Mouse (Mus musculus) adrenal gland, postnatal 0 days (tissue): ENCODE results near the gene Hist1h4c. TPM values are rescaled to one million over a fixed set of nuclear protein-coding genes. Genes with fewer than 3 reads are reported as not detected.

Source experiments
- microRNA-seq: library from miRNA; unstranded; fragments of <30 nt; microRNA quantifications from one replicate; pipeline ENCODE4, GENCODE M21; 2016; ENCODE audit warnings: borderline replicate concordance; ENCODE audit not compliant: insufficient number of aligned reads
- polyA plus RNA-seq: library from polyadenylated mRNA; unstranded; fragments of >200 nt; fragmentation: Nextera tagmentation; extraction: Ambion mirVana; gene quantifications from 2 replicates; pipeline ENCODE4 v1.2.1, GENCODE M21; 2015

The Hist1h4c gene
- polyA plus RNA-seq = 3.9 and 5.8 TPM in 2 replicates

GRCm38 (mm10) chr13:23698300-23698693 lies at the start of gene Hist1h4c:
Hist1h4c (minus strand) TSS chr13:23698454.

DNA sequence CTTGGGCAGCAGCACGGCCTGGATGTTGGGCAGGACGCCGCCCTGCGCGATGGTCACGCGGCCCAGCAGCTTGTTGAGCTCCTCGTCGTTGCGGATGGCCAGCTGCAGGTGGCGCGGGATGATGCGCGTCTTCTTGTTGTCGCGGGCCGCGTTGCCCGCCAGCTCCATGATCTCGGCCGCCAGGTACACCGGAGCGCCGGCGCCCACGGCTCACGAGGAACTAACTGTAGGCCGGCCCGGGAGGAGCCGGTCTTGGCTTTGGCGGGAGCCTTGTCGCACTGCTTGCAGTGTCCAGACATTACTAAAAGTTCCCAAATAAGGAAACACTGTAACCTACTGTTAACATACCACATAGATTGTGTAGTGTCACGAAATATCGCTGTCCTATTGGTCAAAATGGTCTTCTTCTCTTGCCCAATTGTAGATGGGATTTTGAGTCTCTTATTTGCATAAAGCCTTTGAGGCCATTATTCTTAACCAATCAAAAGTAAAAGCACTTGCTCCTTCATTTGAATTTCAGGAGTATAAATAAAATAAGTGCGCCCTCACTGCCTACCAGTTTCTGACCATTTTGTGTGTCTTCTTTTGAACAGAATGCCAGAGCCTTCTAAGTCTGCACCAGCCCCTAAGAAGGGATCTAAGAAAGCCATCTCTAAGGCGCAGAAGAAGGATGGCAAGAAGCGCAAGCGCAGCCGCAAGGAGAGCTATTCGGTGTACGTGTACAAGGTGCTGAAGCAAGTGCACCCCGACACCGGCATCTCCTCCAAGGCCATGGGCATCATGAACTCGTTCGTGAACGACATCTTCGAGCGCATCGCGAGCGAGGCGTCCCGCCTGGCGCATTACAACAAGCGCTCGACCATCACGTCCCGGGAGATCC lies 48.2 kb upstream of the Hist1h4c start, which contains the start of gene Hist1h2bb:
TSS of gene Hist1h2bb (plus strand) at position 534 of the 880 bp plus-strand sequence.

GRCm38 (mm10) chr13:23745381-23746161 lies 47.3 kb upstream of the Hist1h4c start, which contains the start of gene Hist1h3c:
Hist1h3c (minus strand) TSS chr13:23745602.

GRCm38 (mm10) chr13:23738677-23739068 lies 40.4 kb upstream of the Hist1h4c start, which contains the start of gene Hist1h1c:
Hist1h1c (plus strand) TSS chr13:23738808.

DNA sequence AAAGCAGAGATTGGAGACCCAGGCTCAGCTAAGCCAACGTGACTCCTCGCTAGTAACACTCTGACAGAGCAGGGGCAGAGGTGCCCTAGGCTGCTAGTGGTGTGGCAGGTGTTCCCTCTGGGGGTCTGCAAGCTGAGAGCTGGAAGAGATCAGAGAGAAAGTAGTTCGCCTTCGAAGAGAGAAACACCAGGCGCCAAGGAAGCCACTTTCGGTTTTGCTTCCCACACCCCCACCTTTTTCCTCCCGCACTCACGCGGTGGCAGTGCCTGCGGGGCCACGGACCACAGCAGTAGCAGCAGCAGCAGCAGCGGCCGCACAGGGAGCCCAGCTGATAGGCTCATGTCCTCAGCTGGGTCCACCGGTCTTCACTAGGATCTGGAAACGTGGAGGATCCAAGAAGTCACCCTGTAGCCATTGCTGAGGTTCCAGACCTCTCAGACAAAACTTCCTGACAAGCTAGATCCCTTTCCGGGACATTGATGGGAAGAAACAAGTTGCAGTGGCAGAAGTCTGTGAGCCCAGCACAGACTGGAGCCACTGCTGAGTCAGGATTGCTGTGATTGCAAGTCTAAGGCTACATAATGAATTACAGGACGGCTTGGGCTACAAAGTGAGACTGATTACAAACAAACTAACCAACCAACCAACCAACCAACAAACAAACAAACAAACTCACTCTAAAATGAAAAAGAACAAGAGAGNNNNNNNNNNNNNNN lies 12.3 kb upstream of the Hist1h4c start, which contains the start of gene Hfe:
TSS of gene Hfe (minus strand) at position 481 of the 716 bp plus-strand sequence.

DNA sequence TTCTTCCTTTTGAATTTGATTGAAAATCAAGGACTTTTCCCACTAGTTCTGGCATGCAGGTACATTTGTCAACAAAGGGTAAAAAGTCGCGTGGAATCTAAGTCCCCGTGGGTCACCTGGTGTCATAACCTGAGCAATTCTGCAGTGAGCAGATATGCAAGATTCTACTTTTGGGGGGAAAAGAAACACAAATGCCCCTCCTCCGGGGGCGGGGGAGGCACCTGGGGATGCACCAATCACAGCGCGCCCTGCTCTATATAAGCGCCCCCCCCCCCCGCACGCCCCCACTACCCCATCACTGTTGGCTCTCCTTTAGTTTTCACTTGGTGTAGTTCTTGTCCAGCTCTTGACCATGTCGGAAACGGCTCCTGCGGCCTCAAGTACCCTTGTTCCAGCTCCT lies 2.7 kb downstream of the Hist1h4c start, which contains the start of gene Hist1h1t:
TSS of gene Hist1h1t (plus strand) at position 301 of the 400 bp plus-strand sequence.

DNA sequence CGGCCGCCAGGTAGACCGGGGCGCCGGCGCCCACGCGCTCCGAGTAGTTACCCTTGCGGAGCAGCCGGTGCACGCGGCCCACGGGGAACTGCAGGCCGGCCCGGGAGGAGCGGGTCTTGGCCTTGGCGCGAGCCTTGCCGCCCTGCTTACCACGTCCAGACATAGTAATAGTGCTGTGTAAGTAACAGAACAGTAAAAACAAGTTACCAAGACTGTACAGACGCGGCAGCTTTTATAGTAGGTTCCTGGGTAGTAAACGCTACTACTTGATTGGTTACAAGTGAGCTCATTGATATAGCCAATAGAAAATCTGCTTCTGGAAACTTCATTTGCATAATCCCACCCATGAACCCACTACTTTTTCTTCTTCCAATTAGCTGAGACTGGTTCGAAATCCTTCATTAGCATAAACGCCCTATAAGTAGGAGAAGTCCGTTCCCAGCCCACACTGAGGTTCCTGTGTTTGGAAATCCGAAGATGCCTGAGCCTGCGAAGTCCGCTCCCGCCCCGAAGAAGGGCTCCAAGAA lies 14.4 kb downstream of the Hist1h4c start, which contains the start of the genes Hist1h2ac and Hist1h2bc:
TSS of gene Hist1h2ac (minus strand) at position 194 of the 527 bp plus-strand sequence.
TSS of gene Hist1h2bc (plus strand) at position 445 of the 527 bp plus-strand sequence.

Small RNAs within 50 kb of the gene (microRNA-seq; reads per million reads assigned to microRNA genes)
- gene Gm44314 = not detected
- gene Gm44350 = not detected

Other genes starting within 250 kb of the Hist1h4c start
- gene Btn1a1, start 232.6 kb downstream of the Hist1h4c start, polyA plus RNA-seq = 0.06 and 0.30 TPM in 2 replicates
- gene Btn2a2, start 209.6 kb downstream of the Hist1h4c start, polyA plus RNA-seq = 0.30 TPM in 1 of 2 replicates, not detected in the other
- 11.5 and 11.7 TPM in 2 replicates for gene Hist1h4h, start 167.4 kb downstream of the Hist1h4c start, polyA plus RNA-seq
- gene Hist1h2af, start 164.5 kb downstream of the Hist1h4c start, polyA plus RNA-seq = 3.9 and 7.2 TPM in 2 replicates
- gene Hist1h3g, start 163.0 kb downstream of the Hist1h4c start, polyA plus RNA-seq = 1.4 and 1.9 TPM in 2 replicates
- 0.24 and 0.48 TPM in 2 replicates for gene Hist1h2bh, start 155.1 kb downstream of the Hist1h4c start, polyA plus RNA-seq
- 0.75 and 0.84 TPM in 2 replicates for gene Hist1h3f, start 154.4 kb downstream of the Hist1h4c start, polyA plus RNA-seq
- gene Hist1h4f, start 146.8 kb downstream of the Hist1h4c start, polyA plus RNA-seq = not detected in 2 replicates
- 0.26 and 0.41 TPM in 2 replicates for gene Hist1h1d, start 145.2 kb downstream of the Hist1h4c start, polyA plus RNA-seq
- gene Hist1h3e, start 136.1 kb downstream of the Hist1h4c start, polyA plus RNA-seq = 3.7 and 4.0 TPM in 2 replicates
- gene Hist1h2ae, start 127.2 kb downstream of the Hist1h4c start, polyA plus RNA-seq = 38.1 and 43.6 TPM in 2 replicates
- gene Hist1h2bg, start 127.1 kb downstream of the Hist1h4c start, polyA plus RNA-seq = 2.6 and 5.2 TPM in 2 replicates
- 0.86 and 1.0 TPM in 2 replicates for gene Hist1h2bf, start 124.3 kb downstream of the Hist1h4c start, polyA plus RNA-seq
- 0.74 and 1.1 TPM in 2 replicates for gene Hist1h2ad, start 124.1 kb downstream of the Hist1h4c start, polyA plus RNA-seq
- 1.9 and 2.4 TPM in 2 replicates for gene Hist1h3d, start 122.7 kb downstream of the Hist1h4c start, polyA plus RNA-seq
- 48.4 and 56.4 TPM in 2 replicates for gene Hist1h4d, start 116.9 kb downstream of the Hist1h4c start, polyA plus RNA-seq
- 1.3 and 1.7 TPM in 2 replicates for gene Hist1h2be, start 77.3 kb downstream of the Hist1h4c start, polyA plus RNA-seq
- 13.4 and 14.3 TPM in 2 replicates for gene Hist1h1e, start 75.9 kb downstream of the Hist1h4c start, polyA plus RNA-seq
- gene Hist1h2ac, start 14.5 kb downstream of the Hist1h4c start, polyA plus RNA-seq = 0.62 and 1.6 TPM in 2 replicates
- 173 and 221 TPM in 2 replicates for gene Hist1h2bc, start 14.3 kb downstream of the Hist1h4c start, polyA plus RNA-seq
- gene Hist1h1t, start 2.6 kb downstream of the Hist1h4c start, polyA plus RNA-seq = not detected in 2 replicates
- 27.9 and 33.6 TPM in 2 replicates for gene Hfe, start 12.4 kb upstream of the Hist1h4c start, polyA plus RNA-seq
- 137 and 180 TPM in 2 replicates for gene Hist1h1c, start 40.4 kb upstream of the Hist1h4c start, polyA plus RNA-seq
- 1.2 and 1.4 TPM in 2 replicates for gene Hist1h3c, start 47.1 kb upstream of the Hist1h4c start, polyA plus RNA-seq
- gene Hist1h2bb, start 48.3 kb upstream of the Hist1h4c start, polyA plus RNA-seq = 0.84 and 0.95 TPM in 2 replicates
- gene Hist1h2ab, start 52.7 kb upstream of the Hist1h4c start, polyA plus RNA-seq = 18.1 and 21.8 TPM in 2 replicates
- gene Hist1h3b, start 53.8 kb upstream of the Hist1h4c start, polyA plus RNA-seq = 2.5 and 3.1 TPM in 2 replicates
- 0.50 and 1.1 TPM in 2 replicates for gene Hist1h4b, start 58.6 kb upstream of the Hist1h4c start, polyA plus RNA-seq
- gene Hist1h4a, start 62.8 kb upstream of the Hist1h4c start, polyA plus RNA-seq = 0.52 TPM in 1 of 2 replicates, not detected in the other
- 1.1 and 1.8 TPM in 2 replicates for gene Hist1h3a, start 63.9 kb upstream of the Hist1h4c start, polyA plus RNA-seq
- 1.2 and 1.8 TPM in 2 replicates for gene Hist1h1a, start 65.2 kb upstream of the Hist1h4c start, polyA plus RNA-seq
- 0.12 TPM in 1 of 2 replicates, not detected in the other for gene Trim38, start 71.5 kb upstream of the Hist1h4c start, polyA plus RNA-seq
- gene Slc17a2, start 108.5 kb upstream of the Hist1h4c start, polyA plus RNA-seq = 1.1 and 1.3 TPM in 2 replicates
- gene Slc17a3, start 141.0 kb upstream of the Hist1h4c start, polyA plus RNA-seq = 0.33 and 0.57 TPM in 2 replicates
- 0.49 TPM in 1 of 2 replicates, not detected in the other for gene Slc17a1, start 169.3 kb upstream of the Hist1h4c start, polyA plus RNA-seq
- gene Slc17a4, start 216.6 kb upstream of the Hist1h4c start, polyA plus RNA-seq = 0.63 and 1.5 TPM in 2 replicates
- not detected in 2 replicates for gene Hist1h2ba, start 235.7 kb upstream of the Hist1h4c start, polyA plus RNA-seq
- not detected in 2 replicates for gene Hist1h2aa, start 236.0 kb upstream of the Hist1h4c start, polyA plus RNA-seq